Mouse (Mus musculus) lung, embryonic 14.5 days (tissue): Measurements from ENCODE around the gene Olfr876. TPM values are rescaled to one million over a fixed set of nuclear protein-coding genes. Genes with fewer than 3 reads are reported as not detected.

Source experiments
- ATAC-seq: fragments of 200-750 bp; cut with Nextera tagmentation; 2 replicates; pipeline ENCODE4 v1.8.0; 2017; ENCODE audit warnings: mild to moderate bottlenecking, moderate TSS enrichment, moderate library complexity; ENCODE audit not compliant: insufficient read depth
- DNase-seq: peaks from one replicate; pipeline ENCODE4 v3.0.0-alpha.2; 2015
- H3K27ac ChIP-seq: fragments of 300-500 bp; sonication (generic); 2 replicates; pipeline ENCODE4 v1.5.1; 2014; ENCODE audit warnings: low read depth, mild to moderate bottlenecking, moderate library complexity
- H3K27me3 ChIP-seq: fragments of 300-500 bp; sonication (generic); 2 replicates; pipeline ENCODE4 v1.6.1; 2014; ENCODE audit warnings: low read length, control low read depth; ENCODE audit not compliant: insufficient read depth
- H3K36me3 ChIP-seq: fragments of 300-500 bp; sonication (generic); 2 replicates; pipeline ENCODE4 v1.6.1; 2014; ENCODE audit warnings: control low read depth; ENCODE audit not compliant: insufficient read depth
- H3K4me1 ChIP-seq: fragments of 300-500 bp; sonication (generic); 2 replicates; pipeline ENCODE4 v1.6.1; 2014; ENCODE audit warnings: antibody characterized with exemption, control low read depth; ENCODE audit not compliant: insufficient read depth
- H3K4me2 ChIP-seq: fragments of 300-500 bp; sonication (generic); 2 replicates; pipeline ENCODE4 v1.6.1; 2014; ENCODE audit warnings: mild to moderate bottlenecking
- H3K4me3 ChIP-seq: fragments of 300-500 bp; sonication (generic); 2 replicates; pipeline ENCODE4 v1.5.1; 2014; ENCODE audit warnings: low read depth, low read length
- H3K9ac ChIP-seq: fragments of 300-500 bp; sonication (generic); 2 replicates; pipeline ENCODE4 v1.6.1; 2014
- H3K9me3 ChIP-seq: fragments of 300-500 bp; sonication (generic); 2 replicates; pipeline ENCODE4 v1.6.1; 2016; ENCODE audit warnings: low read depth, low read length, control low read depth
- CTCF ChIP-seq: IDR thresholded peaks from 2 replicates; pipeline ENCODE4 v1.5.1; 2016; ENCODE audit warnings: antibody characterized with exemption, low read depth
- WGBS: fragments of 180-500 bp; shearing (Covaris S2); extraction: QIAGEN DNeasy Blood & Tissue Kit; methylation state at CpG from one replicate; pipeline ENCODE4 v1.1.7; 2014; 5-methylcytosine and 5-hydroxymethylcytosine counted together
- polyA plus RNA-seq: library from polyadenylated mRNA; unstranded; fragments of >200 nt; fragmentation: Nextera tagmentation; extraction: Ambion mirVana; gene quantifications from 2 replicates; pipeline ENCODE4 v1.2.1, GENCODE M21; 2014

Olfr876 gene
- polyA plus RNA-seq, 1 experiment from 2014 or later: not detected

DNA sequence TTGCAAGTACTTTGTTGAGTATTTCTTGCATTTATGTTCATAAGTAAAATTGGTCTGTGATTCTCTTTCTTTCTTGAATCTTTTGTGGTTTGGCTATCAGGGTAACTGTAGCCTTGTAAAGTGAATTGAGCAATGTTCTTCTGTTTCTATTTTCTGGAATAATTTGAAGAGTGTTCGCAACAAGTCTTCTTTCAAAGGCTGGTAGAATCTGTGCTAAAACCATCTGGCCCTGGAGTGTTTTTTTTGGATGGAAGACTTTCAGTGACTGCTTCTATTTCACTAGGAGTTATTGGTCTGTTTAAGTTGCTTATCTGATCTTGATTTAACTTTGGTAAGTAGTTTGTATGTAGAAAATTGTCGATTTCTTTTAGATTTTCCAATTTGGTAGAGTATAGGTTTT, 46.4 kb downstream of the Olfr876 start:
- H3K4me1 ChIP-seq: no peaks in the 10 kb centered on the region
- H3K4me3 ChIP-seq: no peak overlapping the region
- no peaks in the 10 kb centered on the region for H3K36me3 ChIP-seq
- no peak overlapping the region for H3K9ac ChIP-seq
- no peak for TF ChIP-seq CTCF
- H3K27ac ChIP-seq: no peak overlapping the region
- no peak for DNase-seq
- no peak for ATAC-seq
- H3K9me3 ChIP-seq: no peaks in the 10 kb centered on the region
- WGBS: 74% methylated on average over 2 of the region's 2 CpGs
- no peaks in the 10 kb centered on the region for H3K27me3 ChIP-seq
- H3K4me2 ChIP-seq: no peak overlapping the region

DNA sequence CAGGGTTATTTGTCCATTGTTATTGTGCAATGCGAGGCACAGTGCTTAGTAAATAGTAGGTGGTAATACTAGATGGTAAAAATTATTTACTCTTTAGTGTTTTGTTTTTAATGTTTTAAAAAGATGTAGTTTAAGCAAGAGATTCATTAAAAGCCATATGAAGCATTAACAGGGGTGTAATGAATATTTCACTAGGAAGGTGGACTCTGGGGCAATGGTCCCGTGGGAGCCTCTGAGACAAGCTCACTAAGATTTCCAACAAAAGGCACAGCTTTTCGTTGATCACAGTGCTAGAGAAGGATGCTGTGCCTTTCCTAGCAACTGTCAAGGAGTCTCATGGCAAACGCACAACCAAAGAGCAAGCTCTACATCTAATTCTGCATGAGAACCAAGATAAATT, 51.1 kb downstream of the Olfr876 start, which contains the start of gene Olfr877:
Gene Olfr877, plus strand, starts transcription at position 301 of the 400 bp plus-strand sequence.
- DNase-seq (no peak), ATAC-seq (no peak)
- Histone ChIP-seq H3K27me3 (no peaks in the 10 kb centered on the region), H3K4me2 (no peak within 1 kb of the TSS), H3K27ac (no peak within 1 kb of the TSS), H3K9me3 (no peaks in the 10 kb centered on the region), H3K4me1 (no peaks in the 10 kb centered on the region), H3K36me3 (no peaks in the 10 kb centered on the region), H3K9ac (no peak within 1 kb of the TSS), H3K4me3 (no peak within 1 kb of the TSS)
- TF ChIP-seq CTCF: no peak
- WGBS: 68% methylated on average over 4 of the region's 4 CpGs

Other genes with a start within 250 kb of the Olfr876 start
- gene Siae, start 247.3 kb upstream of the Olfr876 start, polyA plus RNA-seq: 11.4 and 12.2 TPM in 2 replicates
- gene Spa17, start 189.3 kb upstream of the Olfr876 start, polyA plus RNA-seq: 7.1 and 7.5 TPM in 2 replicates
- 128 and 139 TPM in 2 replicates for gene Tbrg1, start 145.7 kb upstream of the Olfr876 start, polyA plus RNA-seq
- not detected in 2 replicates for gene Panx3, start 133.8 kb upstream of the Olfr876 start, polyA plus RNA-seq
- gene Olfr160, start 86.8 kb upstream of the Olfr876 start, polyA plus RNA-seq: not detected in 2 replicates
- gene Olfr874, start 57.9 kb upstream of the Olfr876 start, polyA plus RNA-seq: not detected in 2 replicates
- gene Olfr875, start 31.2 kb upstream of the Olfr876 start, polyA plus RNA-seq: not detected in 2 replicates
- not detected in 2 replicates for gene Olfr877, start 51.2 kb downstream of the Olfr876 start, polyA plus RNA-seq
- gene Olfr145, start 93.7 kb downstream of the Olfr876 start, polyA plus RNA-seq: not detected in 2 replicates
- not detected in 2 replicates for gene Olfr878, start 114.8 kb downstream of the Olfr876 start, polyA plus RNA-seq
- not detected in 2 replicates for gene Olfr881, start 188.8 kb downstream of the Olfr876 start, polyA plus RNA-seq
- gene Olfr883, start 222.8 kb downstream of the Olfr876 start, polyA plus RNA-seq: not detected in 2 replicates
- not detected in 2 replicates for gene Olfr884, start 243.5 kb downstream of the Olfr876 start, polyA plus RNA-seq